10 mouse cellular contexts compared by ENCODE assay signal in the genomic region with DNA sequence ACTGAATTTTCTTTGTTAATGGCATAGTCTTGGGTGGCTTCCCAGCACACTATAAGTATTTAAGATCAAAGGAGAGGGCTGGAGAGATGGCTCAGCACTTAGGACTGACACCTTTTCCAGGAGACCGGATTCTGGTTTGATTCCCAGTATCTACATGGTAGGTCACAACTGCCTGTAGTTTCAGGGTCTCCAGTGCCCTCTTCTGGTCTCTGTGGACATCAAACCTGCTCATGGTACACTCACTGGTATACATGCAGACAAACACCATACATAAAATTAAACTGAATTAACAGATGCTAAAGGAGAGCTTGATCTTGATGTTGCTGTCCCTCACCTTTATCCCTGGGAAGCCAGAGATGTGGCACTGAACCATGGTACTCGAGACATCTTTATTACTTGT. TPM values are rescaled to one million over a fixed set of nuclear protein-coding genes. Genes with fewer than 3 reads are reported as not detected.
A peak's percentile ranks its signal among the peaks of the same experiment; 100 is the strongest.
DNase-seq lines count a peak whose midpoint lies in the region; ATAC-seq and TF ChIP-seq lines count a peak whose summit lies in the region.
"Had no signal": no experiment of that assay in that cellular context is flagged by ENCODE, and none has a peak within 500 bp of the region (broad histone marks: within the 10 kb centered on the region; RNA-seq: fewer than 3 reads in every experiment).

No protein-coding gene starts in this region.

- H3K9me3 ChIP-seq in midbrain, postnatal 0 days (ENCODE audit: low read length): no peaks in the 10 kb centered on the region
- H3K9me3 ChIP-seq in midbrain, embryonic 10.5 days (replicated peaks): no peaks in the 10 kb centered on the region
- H3K9me3 ChIP-seq: limb, embryonic 13.5 days; megakaryocyte, embryonic 14.5 days had no signal

- TF ChIP-seq CTCF in kidney, adult 2 months (conservative IDR thresholded peaks at IDR 0.05; ENCODE audit: insufficient read depth, insufficient read length, low read depth, low read length): peak; percentile 47; the same call in 1 of the 2 replicates
- TF ChIP-seq CTCF in midbrain, postnatal 0 days (IDR thresholded peaks at IDR 0.05): peak; percentile 33
- peak; percentile 39 for TF ChIP-seq CTCF in Patski (IDR thresholded peaks at IDR 0.05)

- H3K4me3 ChIP-seq in kidney, adult 2 months (ENCODE audit: insufficient read depth, low read depth, low read length): no peak overlapping the region
- H3K4me3 ChIP-seq in midbrain, postnatal 0 days (ENCODE audit: low read depth, low read length): no peak overlapping the region
- no peak overlapping the region for H3K4me3 ChIP-seq in midbrain, embryonic 10.5 days
- H3K4me3 ChIP-seq: limb, embryonic 13.5 days; megakaryocyte, embryonic 14.5 days had no signal

- POLR2A ChIA-PET in Patski (lab: Charles Lee): no interaction called here

- peaks cover 1% of the 10 kb centered on the region; the same call in 1 of the 2 replicates for H3K36me3 ChIP-seq in kidney, adult 2 months (ENCODE audit: control insufficient read depth, insufficient read depth, low read length)
- 0 out of 2 replicates have a peak, but pooled peaks cover 4% of the 10 kb centered on the region for H3K36me3 ChIP-seq in midbrain, postnatal 0 days (ENCODE audit: insufficient read depth, low read length)
- peaks cover 89% of the 10 kb centered on the region for H3K36me3 ChIP-seq in midbrain, embryonic 10.5 days

- in situ Hi-C loops in Patski (cut with MboI; ENCODE audit: low pct_unique_long_range_greater_than_20kb): no loop called here

- no peak for ATAC-seq in midbrain, postnatal 0 days (ENCODE audit: low FRiP score)
- no peak for ATAC-seq in Patski
- ATAC-seq: inflammation-experienced regulatory T-cells, adult 6 months had no signal

- WGBS in kidney, adult 2 months: 89% methylated on average over 2 of the region's 2 CpGs
- WGBS in midbrain, postnatal 0 days: 98% methylated on average over 2 of the region's 2 CpGs
- 94% methylated on average over 2 of the region's 2 CpGs for WGBS in midbrain, embryonic 10.5 days

- peaks cover 25% of the 10 kb centered on the region for H3K4me1 ChIP-seq in kidney, adult 2 months (ENCODE audit: control insufficient read depth, insufficient read depth, low read length)
- H3K4me1 ChIP-seq in midbrain, postnatal 0 days (ENCODE audit: insufficient read depth, low read length): 0 out of 2 replicates have a peak, but pooled peaks cover 3% of the 10 kb centered on the region
- no peaks in the 10 kb centered on the region for H3K4me1 ChIP-seq in midbrain, embryonic 10.5 days

- intact Hi-C loops in left cerebral cortex, postnatal 14 days (cut with DNase I): no loop called here

- DNase-seq in kidney, adult 2 months: peak; percentile 48
- DNase-seq in kidney, postnatal 14 days: no peak
- no peak for DNase-seq in midbrain, postnatal 0 days (ENCODE audit: low spot score)
- DNase-seq in midbrain, embryonic 10.5 days (ENCODE audit: low spot score): no peak
- no peak for DNase-seq in Patski (ENCODE audit: low read depth, low spot score)
- DNase-seq in retina, postnatal 1 day: peak; percentile 14
- no peak for DNase-seq in left cerebral cortex, postnatal 14 days (ENCODE audit: low spot score in 2 of 2)

- TF ChIP-seq POLR2A in kidney, adult 2 months (IDR thresholded peaks at IDR 0.05; ENCODE audit: low read depth, low read length): no peak

- no peak overlapping the region for H3K9ac ChIP-seq in midbrain, postnatal 0 days (replicated peaks; ENCODE audit: low read length, poor library complexity, severe bottlenecking)
- H3K9ac ChIP-seq: limb, embryonic 13.5 days had no signal

- no peaks in the 10 kb centered on the region for H3K27me3 ChIP-seq in kidney, adult 2 months (replicated peaks; ENCODE audit: control insufficient read depth, insufficient read depth, low read length)
- H3K27me3 ChIP-seq in midbrain, postnatal 0 days (ENCODE audit: insufficient read depth, low read length): no peaks in the 10 kb centered on the region
- no peaks in the 10 kb centered on the region for H3K27me3 ChIP-seq in midbrain, embryonic 10.5 days (ENCODE audit: low read depth, poor library complexity, severe bottlenecking)
- H3K27me3 ChIP-seq in Patski: no peaks in the 10 kb centered on the region
- H3K27me3 ChIP-seq: limb, embryonic 13.5 days; megakaryocyte, embryonic 14.5 days had no signal

- H3K27ac ChIP-seq in kidney, adult 2 months (ENCODE audit: insufficient read depth, low read depth, low read length): no peak overlapping the region
- H3K27ac ChIP-seq in midbrain, postnatal 0 days (ENCODE audit: low read depth, low read length): no peak overlapping the region
- H3K27ac ChIP-seq in midbrain, embryonic 10.5 days (replicated peaks): no peak overlapping the region
- H3K27ac ChIP-seq: limb, embryonic 13.5 days had no signal

- H3K4me2 ChIP-seq in midbrain, postnatal 0 days (ENCODE audit: low read depth, low read length, poor library complexity, severe bottlenecking): no peak overlapping the region
- H3K4me2 ChIP-seq: limb, embryonic 13.5 days had no signal

- CTCF ChIA-PET in Patski (lab: Charles Lee): no interaction called here

RNA-seq across cellular contexts. Expression of a gene that starts 51.1 kb away (rescaled TPM):
- polyA plus RNA-seq in kidney, adult 2 months (2012; rRNA removed): 2.5 and 2.8 TPM in 2 replicates
- total RNA-seq in midbrain, postnatal 0 days (2014; rRNA removed): 3.2 and 3.3 TPM in 2 replicates
- polyA plus RNA-seq in midbrain, postnatal 0 days (2015; fragmentation: Nextera tagmentation; extraction: Ambion mirVana): 8.9 and 10.0 TPM in 2 replicates
- polyA plus RNA-seq in midbrain, embryonic 10.5 days (2016; fragmentation: Nextera tagmentation; extraction: Ambion mirVana): 3.1 and 3.4 TPM in 2 replicates
- polyA plus RNA-seq in Patski (2021): 4.8 TPM
- total RNA-seq in left cerebral cortex, postnatal 14 days (2021): 1 to 10 TPM; 3.3 to 5.5 TPM

RNA-seq across cellular contexts. Expression of a gene that starts 51.5 kb away (rescaled TPM):
- polyA plus RNA-seq in kidney, adult 2 months (2012; rRNA removed): 154 and 230 TPM in 2 replicates
- 268 and 307 TPM in 2 replicates for total RNA-seq in midbrain, postnatal 0 days (2014; rRNA removed)
- 132 and 145 TPM in 2 replicates for polyA plus RNA-seq in midbrain, postnatal 0 days (2015; fragmentation: Nextera tagmentation; extraction: Ambion mirVana)
- 64.7 and 70.3 TPM in 2 replicates for polyA plus RNA-seq in midbrain, embryonic 10.5 days (2016; fragmentation: Nextera tagmentation; extraction: Ambion mirVana)
- polyA plus RNA-seq in Patski (2021): 98.7 TPM
- total RNA-seq in left cerebral cortex, postnatal 14 days (2021): 100 to 1,000 TPM in 1 of 2 experiments, 10 to 100 TPM in 1; 87.8 to 113 TPM

Comparison
In these comparisons a context has a peak if more than half of its experiments do, and no peak if none do; other contexts are left out.
1. DNase-seq: peak in kidney, adult 2 months (single experiment) and retina, postnatal 1 day (single experiment); none in kidney, postnatal 14 days (single experiment), midbrain, postnatal 0 days (single experiment), midbrain, embryonic 10.5 days (single experiment), Patski (single experiment) and left cerebral cortex, postnatal 14 days (0 of 2).
2. Peak in every context shown above with its lines, with median percentiles within 50 percentile points of each other: CTCF ChIP-seq.